Mouse (Mus musculus): ENCODE data around the gene Arl8a.
A peak's percentile ranks its signal among the peaks of the same experiment; 100 is the strongest.
"Not testable (repeated sequence)": the region's sequence is repeated elsewhere in the genome, so short reads cannot be mapped to it uniquely, and the experiment has no call there.

DNA sequence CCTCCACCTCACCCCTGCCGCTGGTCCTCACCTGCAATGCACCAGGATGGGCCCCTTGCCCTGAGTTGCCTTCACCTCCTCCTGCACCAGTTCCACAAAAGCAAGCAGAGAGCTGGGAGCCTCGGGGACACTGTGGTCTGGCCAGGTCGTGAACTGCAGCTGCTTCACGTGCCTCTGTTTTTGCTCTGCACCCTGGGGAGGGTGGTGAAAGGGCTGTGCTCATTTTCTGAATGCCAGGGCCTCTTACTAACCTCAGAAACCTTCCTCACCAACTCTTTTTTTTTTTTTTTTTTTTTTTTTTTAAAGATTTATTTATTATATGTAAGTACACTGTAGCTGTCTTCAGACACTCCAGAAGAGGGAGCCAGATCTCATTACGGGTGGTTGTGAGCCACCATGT is 35.4 kb upstream of the Arl8a start:
- not testable (repeated sequence) for TF ChIP-seq CTCF (IDR thresholded peaks at IDR 0.05; ENCODE audit: control insufficient read depth, insufficient read depth, insufficient read length); USF1 (IDR thresholded peaks at IDR 0.05; ENCODE audit: low read depth); MYOG (IDR thresholded peaks at IDR 0.05; ENCODE audit: control insufficient read depth, extremely low read depth, insufficient read length)
- peak; percentile 35 for TF ChIP-seq MYOD1 (IDR thresholded peaks at IDR 0.05; ENCODE audit: control insufficient read depth, insufficient read length, low read depth)
